In genomic region chr1:40771196-40771970, GRCm38 (mm10) we compare ENCODE assay signal across 28 mouse cellular contexts. TPM values are rescaled to one million over a fixed set of nuclear protein-coding genes. Genes with fewer than 3 reads are reported as not detected.
DNase-seq lines count a peak whose midpoint lies in the region; ATAC-seq and TF ChIP-seq lines count a peak whose summit lies in the region.
"Had no signal": no experiment of that assay in that cellular context is flagged by ENCODE, and none has a peak within 500 bp of the region (broad histone marks: within the 10 kb centered on the region; RNA-seq: fewer than 3 reads in every experiment).

No protein-coding gene starts in this region.

- WGBS in intestine, embryonic 15.5 days, result 85% methylated on average over 7 of the region's 7 CpGs
- 82% methylated on average over 7 of the region's 7 CpGs for WGBS in intestine, postnatal 0 days
- 50% methylated on average over 7 of the region's 7 CpGs for WGBS in liver, embryonic 14.5 days (ENCODE audit: insufficient replicate concordance)
- 87% methylated on average over 7 of the region's 7 CpGs for WGBS in kidney, embryonic 14.5 days

- peaks cover 4% of the 10 kb centered on the region for H3K36me3 ChIP-seq in intestine, embryonic 15.5 days
- peaks cover 10% of the 10 kb centered on the region for H3K36me3 ChIP-seq in intestine, postnatal 0 days (ENCODE audit: control insufficient read depth, insufficient read depth)
- H3K36me3 ChIP-seq in erythroblast, embryonic 14.5 days (ENCODE audit: control insufficient read depth), result peaks cover 29% of the 10 kb centered on the region
- H3K36me3 ChIP-seq in liver, embryonic 14.5 days (replicated peaks; ENCODE audit: control insufficient read depth, insufficient read depth, low read depth), result no peaks in the 10 kb centered on the region
- no peaks in the 10 kb centered on the region; the same call in 1 of the 2 replicates for H3K36me3 ChIP-seq in kidney, embryonic 14.5 days (ENCODE audit: control insufficient read depth, insufficient read depth, low read length)

- peak; percentile 24 for ATAC-seq in intestine, embryonic 15.5 days
- no peak for ATAC-seq in intestine, postnatal 0 days
- peak; percentile 93; the same call in 1 of the 2 replicates for ATAC-seq in liver, embryonic 14.5 days (ENCODE audit: insufficient read depth)
- no peak for ATAC-seq in kidney, embryonic 14.5 days (ENCODE audit: low FRiP score, low TSS enrichment)
- ATAC-seq: CD4-positive, CD25-positive, alpha-beta regulatory T cell, adult 4 months; forebrain, embryonic 13.5 days; midbrain, embryonic 13.5 days had no signal

- peak; percentile 81 for TF ChIP-seq EP300 in liver, embryonic 14.5 days (IDR thresholded peaks at IDR 0.05; ENCODE audit: low read depth)

- no peaks in the 10 kb centered on the region for H3K27me3 ChIP-seq in intestine, embryonic 15.5 days (replicated peaks)
- no peaks in the 10 kb centered on the region for H3K27me3 ChIP-seq in intestine, postnatal 0 days (replicated peaks; ENCODE audit: control insufficient read depth, insufficient read depth, low read length)
- H3K27me3 ChIP-seq in erythroblast, embryonic 14.5 days (ENCODE audit: control insufficient read depth), result no peaks in the 10 kb centered on the region
- H3K27me3 ChIP-seq in liver, embryonic 14.5 days (ENCODE audit: control insufficient read depth, insufficient read depth, low read length), result no peaks in the 10 kb centered on the region
- no peaks in the 10 kb centered on the region for H3K27me3 ChIP-seq in kidney, embryonic 14.5 days (ENCODE audit: control insufficient read depth, insufficient read depth, low read length)
- H3K27me3 ChIP-seq: forebrain, embryonic 13.5 days; hindbrain, embryonic 12.5 days; limb, embryonic 12.5 days; midbrain, embryonic 13.5 days had no signal

- no peak overlapping the region for H3K4me3 ChIP-seq in intestine, embryonic 15.5 days (replicated peaks)
- no peak overlapping the region for H3K4me3 ChIP-seq in intestine, postnatal 0 days (ENCODE audit: low read depth, low read length)
- H3K4me3 ChIP-seq in erythroblast, embryonic 14.5 days (replicated peaks), result peak overlapping the region; percentile 64
- peak overlapping the region; percentile 50 to 67 for H3K4me3 ChIP-seq in liver, embryonic 14.5 days (ENCODE audit: insufficient read depth in 1 of 2, low read depth in 2 of 2, low read length in 2 of 2)
- H3K4me3 ChIP-seq in kidney, embryonic 14.5 days (ENCODE audit: low read length), result no peak overlapping the region
- H3K4me3 ChIP-seq: forebrain, embryonic 13.5 days; gastrocnemius, adult 2 months; hindbrain, embryonic 12.5 days; limb, embryonic 12.5 days; midbrain, embryonic 13.5 days had no signal

- no peak overlapping the region for H3K9ac ChIP-seq in intestine, embryonic 15.5 days
- no peak overlapping the region for H3K9ac ChIP-seq in intestine, postnatal 0 days (ENCODE audit: low read depth, low read length)
- H3K9ac ChIP-seq in liver, embryonic 14.5 days (replicated peaks), result peak overlapping the region; percentile 69
- no peak overlapping the region for H3K9ac ChIP-seq in kidney, embryonic 14.5 days (ENCODE audit: low read depth, low read length)
- H3K9ac ChIP-seq: forebrain, embryonic 13.5 days; hindbrain, embryonic 12.5 days; limb, embryonic 12.5 days; midbrain, embryonic 13.5 days had no signal

- H3K4me2 ChIP-seq in intestine, embryonic 15.5 days (replicated peaks), result no peak overlapping the region
- no peak overlapping the region for H3K4me2 ChIP-seq in intestine, postnatal 0 days (replicated peaks; ENCODE audit: low read depth)
- H3K4me2 ChIP-seq in liver, embryonic 14.5 days (ENCODE audit: low read depth), result peak overlapping the region; percentile 71
- H3K4me2 ChIP-seq in kidney, embryonic 14.5 days (replicated peaks; ENCODE audit: low read depth, low read length), result no peak overlapping the region
- H3K4me2 ChIP-seq: forebrain, embryonic 13.5 days; heart, embryonic 11.5 days; hindbrain, embryonic 12.5 days; limb, embryonic 12.5 days; midbrain, embryonic 13.5 days had no signal

- H3K4me1 ChIP-seq in intestine, embryonic 15.5 days (replicated peaks), result no peaks in the 10 kb centered on the region
- 0 out of 2 replicates have a peak, but pooled peaks cover 3% of the 10 kb centered on the region for H3K4me1 ChIP-seq in intestine, postnatal 0 days (replicated peaks; ENCODE audit: control insufficient read depth, insufficient read depth, low read length)
- H3K4me1 ChIP-seq in erythroblast, embryonic 14.5 days (ENCODE audit: control insufficient read depth), result peaks cover 54% of the 10 kb centered on the region
- peaks cover 12 to 17% of the 10 kb centered on the region in 2 experiments; a peak in 3 of 4 replicates for H3K4me1 ChIP-seq in liver, embryonic 14.5 days (replicated peaks; ENCODE audit: control insufficient read depth in 2 of 2, insufficient read depth in 2 of 2, low read length in 1 of 2)
- H3K4me1 ChIP-seq in kidney, embryonic 14.5 days (ENCODE audit: control insufficient read depth, insufficient read depth, low read length), result no peaks in the 10 kb centered on the region
- H3K4me1 ChIP-seq: forebrain, embryonic 13.5 days; hindbrain, embryonic 12.5 days; limb, embryonic 12.5 days had no signal

- no peaks in the 10 kb centered on the region for H3K9me3 ChIP-seq in intestine, embryonic 15.5 days
- H3K9me3 ChIP-seq in intestine, postnatal 0 days (ENCODE audit: control insufficient read depth), result no peaks in the 10 kb centered on the region
- no peaks in the 10 kb centered on the region for H3K9me3 ChIP-seq in erythroblast, embryonic 14.5 days (ENCODE audit: control insufficient read depth, low read length)
- no peaks in the 10 kb centered on the region for H3K9me3 ChIP-seq in liver, embryonic 14.5 days (ENCODE audit: control insufficient read depth, low read length)
- H3K9me3 ChIP-seq in kidney, embryonic 14.5 days (ENCODE audit: control insufficient read depth, low read length), result no peaks in the 10 kb centered on the region
- H3K9me3 ChIP-seq: forebrain, embryonic 13.5 days; hindbrain, embryonic 12.5 days; limb, embryonic 12.5 days; midbrain, embryonic 13.5 days had no signal

- peak; percentile 36 to 47 (median 43) for DNase-seq in liver, embryonic 14.5 days (ENCODE audit: low read depth in 3 of 3, low spot score in 3 of 3)
- DNase-seq in thymus, postnatal 14 days, result no peak
- DNase-seq in left cerebral cortex, postnatal 14 days (ENCODE audit: low spot score in 2 of 2), result no peak
- DNase-seq: adrenal gland, postnatal 14 days; cerebellum, adult 11 months; cerebellum, adult 9-11 months; gastrocnemius, adult 2 months; kidney, adult 18-20 months; lung, adult 2 months; lung, postnatal 14 days; right cerebral cortex, postnatal 25 days; thymus, adult 18-20 months; thymus, postnatal 4 days had no signal

- H3K27ac ChIP-seq in intestine, embryonic 15.5 days, result no peak overlapping the region
- H3K27ac ChIP-seq in intestine, postnatal 0 days (ENCODE audit: low read depth, low read length), result no peak overlapping the region
- peak overlapping the region; percentile 74 for H3K27ac ChIP-seq in liver, embryonic 14.5 days
- no peak overlapping the region for H3K27ac ChIP-seq in kidney, embryonic 14.5 days (ENCODE audit: low read depth, low read length)
- H3K27ac ChIP-seq: forebrain, embryonic 13.5 days; gastrocnemius, adult 2 months; hindbrain, embryonic 12.5 days; kidney, postnatal 0 days; limb, embryonic 12.5 days; midbrain, embryonic 13.5 days had no signal

- TF ChIP-seq CTCF in intestine, postnatal 0 days (IDR thresholded peaks at IDR 0.05; ENCODE audit: low read depth), result no peak
- TF ChIP-seq CTCF in liver, embryonic 14.5 days (IDR thresholded peaks at IDR 0.05; ENCODE audit: low read depth), result no peak

- intact Hi-C loops in left cerebral cortex, postnatal 14 days (cut with DNase I), result no loop called here

RNA-seq across cellular contexts. Expression of gene Mfsd9, which starts 19.1 kb away (rescaled TPM):
- 4.7 and 4.8 TPM in 2 replicates for polyA plus RNA-seq in intestine, embryonic 15.5 days (2015; fragmentation: Nextera tagmentation; extraction: Ambion mirVana)
- 7.6 and 7.8 TPM in 2 replicates for polyA plus RNA-seq in intestine, postnatal 0 days (2015; fragmentation: Nextera tagmentation; extraction: Ambion mirVana)
- polyA plus RNA-seq in erythroblast, embryonic 14.5 days (2012), result 0.02 and 0.04 TPM in 2 replicates
- 0.36 and 0.37 TPM in 2 replicates for polyA plus RNA-seq in liver, embryonic 14.5 days (2012; rRNA removed)
- polyA plus RNA-seq in liver, embryonic 14.5 days (2014; fragmentation: Nextera tagmentation; extraction: Ambion mirVana), result 0.70 and 1.1 TPM in 2 replicates
- 2.4 and 4.5 TPM in 2 replicates for polyA plus RNA-seq in kidney, embryonic 14.5 days (2014; fragmentation: Nextera tagmentation; extraction: Ambion mirVana)
- total RNA-seq in left cerebral cortex, postnatal 14 days (2021), result 1 to 10 TPM; 3.2 to 3.4 TPM

RNA-seq across cellular contexts. Expression of gene Tmem182, which starts 34.0 kb away (rescaled TPM):
- polyA plus RNA-seq in intestine, embryonic 15.5 days (2015; fragmentation: Nextera tagmentation; extraction: Ambion mirVana), result 0.11 and 0.25 TPM in 2 replicates
- 0.05 and 0.16 TPM in 2 replicates for polyA plus RNA-seq in intestine, postnatal 0 days (2015; fragmentation: Nextera tagmentation; extraction: Ambion mirVana)
- polyA plus RNA-seq in erythroblast, embryonic 14.5 days (2012), result not detected in 2 replicates
- polyA plus RNA-seq in liver, embryonic 14.5 days (2012; rRNA removed), result not detected in 2 replicates
- not detected in 2 replicates for polyA plus RNA-seq in liver, embryonic 14.5 days (2014; fragmentation: Nextera tagmentation; extraction: Ambion mirVana)
- 0.50 TPM in 1 of 2 replicates, not detected in the other for polyA plus RNA-seq in kidney, embryonic 14.5 days (2014; fragmentation: Nextera tagmentation; extraction: Ambion mirVana)
- total RNA-seq in left cerebral cortex, postnatal 14 days (2021), result under 1 TPM; 0.32 to 0.42 TPM
- total RNA-seq: megakaryocyte, adult 5-6 weeks; monocyte, adult 5-6 weeks; neutrophil, adult 5-6 weeks had no signal
- polyA plus RNA-seq: CD4-positive, CD25-positive, alpha-beta regulatory T cell, adult 4 months; stomach, embryonic 14.5 days had no signal

Comparison
In these comparisons a context has a peak if more than half of its experiments do, and no peak if none do; other contexts are left out.
1. ATAC-seq: peak in intestine, embryonic 15.5 days (single experiment) and liver, embryonic 14.5 days (single experiment); none in intestine, postnatal 0 days (single experiment) and kidney, embryonic 14.5 days (single experiment).
2. H3K4me3 ChIP-seq: peak in erythroblast, embryonic 14.5 days (single experiment) and liver, embryonic 14.5 days (2 of 2); none in intestine, embryonic 15.5 days (single experiment), intestine, postnatal 0 days (single experiment) and kidney, embryonic 14.5 days (single experiment).
3. DNase-seq: peak in liver, embryonic 14.5 days (3 of 3); none in thymus, postnatal 14 days (single experiment) and left cerebral cortex, postnatal 14 days (0 of 2).